Mouse (Mus musculus): Measurements from ENCODE around the gene Pon3.

The Pon3 gene
- long read RNA-seq, experiment 1, transcript Pon3-201 (9 exons, 1,837 nt): major isoform, 31 of 36 reads
- long read RNA-seq, experiment 1, partial matches to known transcripts: 3 of 36 reads
- long read RNA-seq, experiment 1, other reads (novel, unspliced or antisense): 2 of 36 reads
- long read RNA-seq, experiment 2, transcript Pon3-201 (9 exons, 1,837 nt): major isoform, 17 of 29 reads
- long read RNA-seq, experiment 2, partial matches to known transcripts: 6 of 29 reads
- long read RNA-seq, experiment 2, other reads (novel, unspliced or antisense): 5 of 29 reads

DNA sequence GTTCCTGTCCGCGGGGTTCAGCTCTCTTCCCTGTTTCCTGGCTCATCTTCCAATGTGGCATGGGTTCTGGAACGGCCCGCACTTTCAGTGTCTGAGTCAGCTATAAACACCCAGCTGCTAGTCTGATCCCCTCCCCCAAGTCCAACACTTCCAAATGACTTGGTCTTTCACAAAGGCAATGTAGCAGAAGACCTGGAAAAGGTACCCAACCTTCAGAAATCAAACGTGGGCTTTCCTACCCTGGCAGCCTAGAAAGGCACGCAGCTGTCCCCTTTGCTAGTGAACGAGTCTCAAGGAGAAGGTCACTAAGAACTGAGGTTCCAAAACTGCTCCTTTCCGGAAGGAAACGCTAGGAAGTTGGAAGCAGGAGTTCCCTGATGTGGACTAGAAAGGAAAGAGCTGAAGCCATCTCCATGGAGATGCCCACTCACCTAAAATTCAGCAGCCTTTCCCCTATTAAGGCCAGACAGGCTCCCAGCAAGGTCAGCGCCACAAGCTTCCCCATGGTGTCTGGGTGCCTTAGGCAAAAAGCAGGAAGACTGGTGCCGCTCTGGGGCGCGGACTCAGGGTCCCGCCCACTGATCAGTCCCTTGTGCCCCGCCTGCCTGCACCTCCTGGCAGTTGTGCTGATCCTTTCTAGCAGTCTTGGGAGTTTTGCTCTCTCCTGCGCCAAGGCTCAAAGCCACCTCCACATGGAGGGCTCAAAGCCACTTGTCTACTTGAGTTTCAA lies at the start of gene Pon3:
Gene Pon3 (minus strand): TSS at position 565 of the 730 bp plus-strand sequence.
- intact Hi-C loops (cut with DNase I): no loop called here

- intact Hi-C loops (cut with DNase I): no loop called here
Observed at GRCm38 (mm10) chr6:5304956-5305355, 48.9 kb upstream of the Pon3 start.

GRCm38 (mm10) chr6:5300629-5301028 lies 44.5 kb upstream of the Pon3 start:
- intact Hi-C loops (cut with DNase I): no loop called here

- intact Hi-C loops (cut with DNase I): loop anchor here (10.0 kb wide), 1 partner anchor 55 kb away; no protein-coding TSS in a partner anchor
Observed at GRCm38 (mm10) chr6:5299561-5299960, 43.5 kb upstream of the Pon3 start.

GRCm38 (mm10) chr6:5298092-5298554 lies 42.0 kb upstream of the Pon3 start, which contains the start of gene Pon2:
Gene Pon2, minus strand, starts transcription at chr6:5298455.
- intact Hi-C loops (cut with DNase I): loop anchor here (10.0 kb wide), 1 partner anchor 53 kb away; no protein-coding TSS in a partner anchor

GRCm38 (mm10) chr6:5297321-5298091 lies 41.4 kb upstream of the Pon3 start:
- intact Hi-C loops (cut with DNase I): loop anchor here (10.0 kb wide), 1 partner anchor 53 kb away; no protein-coding TSS in a partner anchor

DNA sequence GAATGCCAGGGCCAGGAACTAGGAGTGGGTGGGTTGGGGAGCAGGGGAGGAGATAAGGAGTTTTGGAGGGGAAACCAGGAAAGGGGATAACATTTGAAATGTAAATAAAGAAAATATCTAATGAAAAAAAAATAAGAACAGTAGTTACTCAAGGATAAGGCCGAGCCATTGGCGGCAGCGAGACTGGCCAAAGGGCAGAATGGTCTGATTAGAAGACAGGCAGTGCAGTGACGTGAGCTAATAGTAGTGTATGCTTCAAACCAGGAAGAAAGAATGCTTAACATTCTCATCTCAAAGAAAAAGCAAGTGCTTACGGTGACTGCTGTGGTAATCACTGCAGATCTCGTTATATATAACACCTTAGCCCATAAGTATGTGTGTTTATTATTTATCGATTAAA lies 40.0 kb upstream of the Pon3 start:
- intact Hi-C loops (cut with DNase I): loop anchor here (10.0 kb wide), 1 partner anchor 51 kb away; no protein-coding TSS in a partner anchor

- intact Hi-C loops (cut with DNase I): loop anchor here (10.0 kb wide), 1 partner anchor 50 kb away; no protein-coding TSS in a partner anchor
Observed at GRCm38 (mm10) chr6:5294659-5295449, 38.8 kb upstream of the Pon3 start.

- intact Hi-C loops (cut with DNase I): loop anchor here (10.0 kb wide), 1 partner anchor 48 kb away; no protein-coding TSS in a partner anchor
Observed at GRCm38 (mm10) chr6:5292841-5293240, 36.8 kb upstream of the Pon3 start.

DNA sequence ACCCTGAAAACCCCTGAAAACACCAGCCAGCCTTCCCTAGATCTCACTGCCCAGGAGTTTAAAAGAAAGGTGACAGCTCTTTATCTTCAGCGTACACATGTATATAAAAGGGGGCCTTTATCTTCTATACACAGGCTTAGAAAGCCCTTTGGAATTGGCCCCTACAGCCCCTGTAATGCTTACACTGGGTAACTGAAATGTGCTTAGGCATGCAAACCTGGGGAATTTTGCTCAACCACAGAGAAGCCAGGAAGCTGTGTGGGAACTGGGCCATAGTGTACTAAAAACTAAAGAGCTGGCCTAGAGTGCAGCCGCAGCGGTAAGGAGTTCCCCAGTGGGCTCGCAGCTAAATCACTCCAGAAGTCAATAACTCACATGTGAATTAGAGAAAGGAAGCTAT lies 35.4 kb upstream of the Pon3 start:
- intact Hi-C loops (cut with DNase I): loop anchor here (10.0 kb wide), 1 partner anchor 47 kb away; no protein-coding TSS in a partner anchor

DNA sequence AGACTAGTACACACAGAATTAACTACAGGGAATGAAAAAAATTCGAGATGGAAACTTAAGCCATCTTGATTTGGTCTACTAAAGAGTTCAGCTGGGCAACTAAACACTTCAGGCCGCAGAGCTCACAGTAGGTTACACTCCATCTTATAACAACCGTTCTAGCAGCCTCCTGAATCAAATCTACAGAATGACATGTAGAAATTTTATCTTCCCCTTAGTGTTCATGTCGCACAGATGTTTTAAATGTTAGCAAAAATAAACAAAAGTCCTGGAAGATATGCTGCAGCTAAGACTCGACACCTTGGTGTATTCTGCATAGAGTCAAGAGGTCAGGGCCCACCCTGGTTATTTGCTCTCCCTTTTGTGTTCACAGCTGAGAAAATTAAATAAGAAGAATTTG lies 31.8 kb upstream of the Pon3 start:
- intact Hi-C loops (cut with DNase I): no loop called here

GRCm38 (mm10) chr6:5287392-5287791 lies 31.3 kb upstream of the Pon3 start:
- intact Hi-C loops (cut with DNase I): no loop called here

- intact Hi-C loops (cut with DNase I): no loop called here
Observed at GRCm38 (mm10) chr6:5282418-5282817, 26.3 kb upstream of the Pon3 start.

DNA sequence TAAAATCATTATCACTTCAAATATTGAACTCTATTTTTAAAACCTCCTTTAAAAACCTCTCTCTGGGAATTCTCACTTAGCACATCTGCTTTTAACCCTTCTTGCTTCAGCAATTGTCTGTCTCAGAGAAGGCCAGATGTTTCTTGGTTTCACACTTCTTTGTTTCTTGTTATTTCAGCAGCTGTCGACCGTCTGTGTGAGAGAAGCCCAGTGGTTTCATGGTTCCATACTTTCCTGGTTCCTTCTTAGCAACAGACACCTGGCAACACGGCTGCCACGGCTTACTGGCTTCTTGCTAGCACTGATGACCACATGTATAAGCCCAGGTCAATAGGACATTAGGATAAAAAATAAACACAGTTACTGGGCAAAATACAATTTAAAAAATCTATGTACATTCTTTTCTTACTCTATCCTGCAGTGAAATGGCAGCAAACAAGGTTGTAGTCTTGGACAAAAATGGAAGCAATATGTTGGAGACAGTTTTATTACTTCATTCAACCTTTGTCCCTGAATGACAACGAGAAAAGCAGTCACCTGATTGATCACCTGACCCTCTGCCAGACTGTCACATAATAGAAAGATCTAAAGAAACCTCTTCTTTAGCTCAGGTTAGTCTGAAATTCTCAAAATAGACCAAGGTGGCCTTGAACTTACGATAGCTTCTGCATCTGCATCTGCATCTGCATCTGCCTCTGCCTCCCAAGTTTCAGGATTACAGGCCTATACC lies 24.7 kb upstream of the Pon3 start:
- intact Hi-C loops (cut with DNase I): no loop called here

- intact Hi-C loops (cut with DNase I): no loop called here
Observed at GRCm38 (mm10) chr6:5277972-5278371, 21.9 kb upstream of the Pon3 start.

DNA sequence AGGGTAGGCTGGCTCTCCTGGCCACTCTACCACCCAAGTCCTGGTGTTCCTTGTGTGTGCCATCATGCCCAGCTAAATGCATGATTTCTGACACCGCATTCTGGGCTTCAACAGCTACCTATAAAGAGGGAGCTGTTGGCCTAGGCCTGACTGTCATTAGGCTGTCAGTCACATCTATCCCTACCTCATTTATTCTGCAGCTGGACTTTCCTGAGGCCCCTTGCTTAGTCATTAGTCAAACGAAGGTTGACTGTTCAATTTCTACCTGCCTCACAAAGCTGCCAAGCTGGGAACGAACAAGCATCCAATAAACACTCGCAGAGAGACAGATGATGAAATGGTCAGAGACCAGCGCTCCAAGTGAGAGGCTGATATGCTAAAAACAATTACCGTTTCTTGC lies 13.6 kb upstream of the Pon3 start:
- intact Hi-C loops (cut with DNase I): no loop called here

- intact Hi-C loops (cut with DNase I): no loop called here
Observed at GRCm38 (mm10) chr6:5264793-5265192, 8.7 kb upstream of the Pon3 start.

GRCm38 (mm10) chr6:5263250-5263999 lies 7.3 kb upstream of the Pon3 start:
- intact Hi-C loops (cut with DNase I): no loop called here

Measured in adrenal gland (tissue).